Mouse (Mus musculus): ENCODE measurements at regions not wholly inside any gene's neighbourhood (a gene's known extent, or its start where the extent isn't known, plus 50 kb on each side); places are given as distances from the start of the nearest gene placed in this dataset.

GRCm38 (mm10) chr19:59646231-59646630, 188.1 kb downstream of the Emx2 start:
- no peak for DNase-seq (ENCODE audit: low spot score)

DNA sequence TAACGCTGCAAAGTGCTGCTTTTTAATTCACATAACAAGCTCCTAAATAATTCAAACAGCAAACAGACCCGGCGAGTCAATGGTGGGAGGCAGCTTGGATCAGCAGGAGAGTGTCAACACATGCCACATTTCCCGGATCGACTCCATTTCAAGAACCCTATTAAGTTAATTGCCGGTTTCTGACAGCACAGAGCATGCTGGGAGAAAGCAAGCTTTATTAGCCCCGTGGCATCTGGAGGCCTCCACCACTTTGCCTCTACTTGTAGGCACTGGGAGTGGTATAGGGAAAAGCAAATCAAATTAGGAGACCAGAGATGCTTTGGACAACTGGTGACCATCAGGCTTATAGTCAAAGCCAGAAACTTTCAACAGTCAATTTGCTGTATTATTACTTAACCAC, 188.5 kb downstream of the Emx2 start:
- no peak for DNase-seq (ENCODE audit: low spot score)

GRCm38 (mm10) chr19:59649421-59649820, 191.2 kb downstream of the Emx2 start:
- DNase-seq (ENCODE audit: low spot score), result no peak

GRCm38 (mm10) chr19:59650611-59651329, 192.6 kb downstream of the Emx2 start:
- no peak for DNase-seq (ENCODE audit: low spot score)

DNA sequence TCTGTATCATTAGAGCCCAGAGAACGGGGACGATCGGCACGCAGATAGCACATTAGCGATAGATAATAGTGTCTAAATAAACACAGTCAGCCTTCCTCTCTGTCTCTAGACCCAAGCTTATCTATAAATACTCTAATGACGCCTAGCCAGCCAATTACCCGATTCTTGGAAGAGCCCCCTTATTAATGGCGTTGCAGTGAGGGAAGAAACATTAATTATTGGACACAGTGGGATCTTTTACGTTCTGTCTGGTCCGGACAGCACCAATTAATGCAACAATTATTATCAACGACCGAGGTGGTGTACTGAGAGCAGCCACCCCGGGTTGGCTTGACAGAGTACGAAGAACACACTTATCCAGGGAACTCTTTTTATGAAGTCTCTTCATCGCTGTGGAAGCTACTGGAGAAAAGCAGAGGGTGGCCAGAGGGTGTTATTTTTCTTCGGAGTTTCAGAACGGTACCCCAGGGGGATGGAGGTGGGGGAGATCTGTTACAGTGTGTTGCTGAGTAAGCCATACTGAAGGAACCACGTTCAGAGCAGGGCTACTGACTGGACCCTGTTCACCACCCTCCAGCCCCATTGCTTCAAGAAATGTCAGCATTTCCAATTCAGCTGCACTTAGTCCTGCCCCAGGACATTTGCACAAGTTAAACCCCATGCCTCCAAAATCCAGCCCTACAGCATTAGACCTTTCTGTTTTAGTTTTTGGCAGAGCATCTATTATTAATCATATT, 195.6 kb downstream of the Emx2 start:
- no peak for DNase-seq (ENCODE audit: low spot score)

GRCm38 (mm10) chr19:59655321-59655720, 197.1 kb downstream of the Emx2 start:
- DNase-seq (ENCODE audit: low spot score), result no peak

DNA sequence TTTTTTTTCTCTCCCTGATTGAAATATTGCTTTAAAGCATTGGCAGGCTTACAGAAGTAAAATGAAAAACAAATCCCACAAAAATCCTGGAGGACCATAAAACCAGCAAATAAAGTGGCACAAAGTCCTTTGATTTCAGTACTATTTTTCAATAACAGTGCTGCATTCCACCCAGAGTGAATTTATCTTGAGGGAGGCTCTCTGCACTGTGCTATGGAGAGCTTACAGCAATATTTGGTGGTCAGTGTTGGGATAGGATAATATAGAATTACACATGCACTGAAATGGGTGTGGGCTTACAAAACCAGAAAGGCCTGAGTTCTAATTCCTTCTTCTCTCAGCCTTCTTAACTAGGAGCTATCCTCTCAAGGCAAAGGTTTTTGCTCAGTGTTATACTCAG, 211.6 kb downstream of the Emx2 start:
- DNase-seq (ENCODE audit: low spot score), result no peak

DNA sequence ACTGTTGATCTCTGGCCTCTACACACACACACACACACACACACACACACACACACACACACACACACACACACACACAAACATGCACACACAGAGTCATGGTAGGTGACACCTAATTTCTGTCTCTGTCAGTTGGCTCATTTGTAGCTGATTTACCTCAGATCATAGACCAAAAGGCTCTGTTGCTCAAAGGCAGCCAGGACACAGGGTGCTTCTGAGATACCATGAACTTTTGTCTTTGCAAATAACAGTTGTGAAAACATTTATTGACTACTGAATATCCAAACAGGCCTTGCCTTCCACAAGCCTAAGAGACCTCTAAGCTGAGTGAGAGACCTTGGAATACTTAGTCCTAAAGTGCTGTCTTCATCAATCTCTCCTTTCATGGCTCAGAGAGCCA, 215.4 kb downstream of the Emx2 start:
- no peak for DNase-seq (ENCODE audit: low spot score)

- DNase-seq (ENCODE audit: low spot score), result no peak
Measured at GRCm38 (mm10) chr19:59679191-59679590, 221.0 kb downstream of the Emx2 start.

DNA sequence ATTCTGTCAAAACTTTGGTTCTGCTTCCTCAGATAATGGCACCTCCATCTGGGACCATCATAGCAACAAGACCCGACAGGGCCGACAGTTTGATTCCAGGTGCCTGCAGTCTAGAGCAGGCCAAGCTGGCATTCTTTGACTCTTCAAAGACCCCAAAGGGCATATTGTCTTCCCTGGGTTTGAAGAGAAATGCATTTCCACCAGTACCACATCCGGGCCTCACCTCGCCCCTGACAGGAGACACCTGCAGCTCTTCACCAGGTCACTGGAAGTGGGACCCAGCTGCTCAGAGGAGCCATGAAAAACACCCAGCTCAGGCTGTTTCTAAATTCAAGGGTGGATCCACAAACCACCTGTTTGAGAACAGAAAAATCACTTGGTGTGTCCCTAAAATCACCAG, 222.2 kb downstream of the Emx2 start:
- DNase-seq (ENCODE audit: low spot score), result no peak

DNA sequence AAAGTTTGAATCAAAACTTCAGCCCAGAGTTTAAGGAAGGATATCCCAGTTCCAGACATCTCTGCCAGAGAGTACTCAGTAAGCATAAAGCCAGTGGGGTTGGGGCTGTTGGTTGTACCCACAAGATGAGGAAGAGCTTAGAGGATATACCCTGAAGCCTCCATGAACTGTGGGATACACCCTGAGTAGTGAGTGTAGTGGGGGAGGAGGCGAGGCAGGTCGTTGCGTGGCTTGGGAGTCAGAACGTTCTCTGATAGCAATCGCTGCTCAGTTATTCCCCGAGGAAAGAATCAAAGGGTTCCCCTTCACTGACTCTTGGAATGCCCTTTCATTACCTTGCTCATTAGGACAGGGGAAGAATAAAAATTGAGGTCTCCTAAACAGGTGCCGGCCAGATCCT, 226.1 kb downstream of the Emx2 start:
- DNase-seq (ENCODE audit: low spot score), result no peak

- DNase-seq (ENCODE audit: low spot score), result no peak
Measured at GRCm38 (mm10) chr19:59685826-59686717, 227.9 kb downstream of the Emx2 start.

DNA sequence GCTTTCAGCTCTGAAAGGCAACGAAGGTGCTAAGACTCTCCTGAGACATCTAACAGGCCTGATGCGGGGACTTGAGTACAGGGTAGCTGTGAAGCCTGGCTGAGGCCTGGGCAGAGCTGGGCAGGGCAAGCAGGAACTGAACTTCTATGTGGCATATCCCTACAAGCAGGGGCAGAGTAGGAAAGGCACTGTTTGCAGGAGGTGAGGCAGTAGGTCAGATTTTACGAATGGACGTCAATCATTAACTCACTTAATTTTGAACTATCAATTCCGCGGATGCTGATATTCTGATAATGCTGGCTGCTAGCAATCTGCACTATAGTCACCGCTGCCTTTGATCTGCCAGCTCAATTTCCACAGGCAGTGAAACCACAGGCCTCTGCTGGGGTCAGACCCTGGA, 229.0 kb downstream of the Emx2 start:
- DNase-seq (ENCODE audit: low spot score), result no peak

DNA sequence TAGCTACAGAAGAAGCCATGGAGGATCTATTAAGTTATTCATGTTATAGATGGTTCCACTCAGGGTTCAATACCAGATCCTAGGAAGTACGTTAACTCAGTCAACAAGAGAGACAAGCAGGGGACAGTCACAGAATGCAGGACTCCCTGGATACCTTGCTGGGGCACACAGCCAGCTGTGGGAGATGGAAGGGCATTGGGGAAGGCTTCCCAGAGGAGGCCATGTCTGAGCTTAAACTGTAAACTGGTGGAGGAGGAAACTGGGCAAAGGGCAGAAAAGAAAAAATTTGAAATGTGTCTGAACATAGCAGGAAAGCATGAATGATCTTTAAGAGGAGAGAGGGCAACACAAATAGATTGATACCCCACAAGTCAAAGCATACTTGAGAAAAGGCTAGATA, 229.5 kb downstream of the Emx2 start:
- no peak for DNase-seq (ENCODE audit: low spot score)

DNA sequence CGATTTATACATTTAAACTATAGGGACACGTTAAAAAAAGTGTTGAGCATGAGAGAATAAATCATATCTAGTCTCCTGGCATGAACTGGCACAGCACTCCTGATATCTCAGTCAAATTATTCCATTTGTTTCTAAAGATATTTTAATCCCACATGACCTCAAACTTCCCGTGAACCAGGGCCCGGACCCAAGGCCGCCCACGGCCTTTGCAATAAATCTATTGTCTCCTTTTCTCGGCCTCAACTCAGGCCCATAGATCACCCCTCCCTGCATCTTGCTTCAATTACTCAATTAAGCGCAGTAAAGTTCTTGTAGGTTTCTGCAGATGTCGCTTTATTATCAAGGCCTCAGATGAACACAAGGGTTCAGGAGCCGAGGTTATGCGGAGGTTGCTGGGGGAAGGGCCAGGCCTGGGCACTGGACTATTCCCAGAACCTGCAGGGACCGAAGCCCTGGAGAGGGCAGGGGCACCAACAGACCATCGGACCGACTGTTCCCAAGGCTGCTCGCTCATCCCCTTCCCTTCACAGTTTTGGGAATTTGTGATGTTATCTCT, 233.4 kb downstream of the Emx2 start:
- DNase-seq (ENCODE audit: low spot score), result no peak

DNA sequence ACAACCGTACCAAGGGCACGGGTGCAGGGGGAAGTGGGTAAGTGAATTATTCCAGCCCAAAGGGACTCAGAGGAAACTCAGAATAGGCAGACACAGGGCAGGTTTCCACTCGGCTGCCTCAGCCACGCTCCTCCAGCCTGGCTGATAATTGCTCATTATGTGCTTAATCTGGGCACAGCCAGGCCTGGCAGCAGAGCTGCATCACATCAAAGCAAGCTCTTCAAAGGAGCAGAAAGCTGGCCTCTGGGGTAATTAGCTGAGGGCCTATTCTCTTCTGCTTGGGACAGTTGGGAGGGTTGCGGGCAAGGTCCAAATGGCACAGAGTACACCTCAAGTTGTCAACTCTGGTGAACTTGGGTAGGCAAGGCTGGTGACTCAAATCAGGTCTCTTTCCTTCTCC, 239.5 kb downstream of the Emx2 start:
- no peak for DNase-seq (ENCODE audit: low spot score)

GRCm38 (mm10) chr19:59700187-59700586, 242.0 kb downstream of the Emx2 start:
- no peak for DNase-seq (ENCODE audit: low spot score)

DNA sequence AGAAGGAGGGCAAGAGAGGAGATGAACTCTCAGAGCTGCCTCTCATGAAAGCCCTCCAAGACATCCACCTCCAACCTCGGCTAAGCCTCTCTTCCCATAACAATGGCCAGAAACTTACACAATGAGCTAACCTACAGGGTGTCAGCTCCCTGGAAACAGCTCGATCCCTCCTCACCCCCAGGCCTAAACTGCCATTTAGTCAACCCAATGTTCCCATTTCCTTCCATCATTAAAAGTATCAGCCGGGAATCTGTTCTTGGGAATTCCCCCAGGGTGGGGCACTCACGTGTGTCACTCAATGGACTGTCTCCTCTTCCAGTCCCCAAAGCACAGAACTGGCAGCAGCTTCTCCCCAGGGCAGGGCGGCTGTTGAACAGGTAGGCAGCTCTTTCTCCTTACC, 236.3 kb downstream of the Rab11fip2 start:
- DNase-seq (ENCODE audit: low spot score), result no peak

GRCm38 (mm10) chr19:59709180-59709579, 234.3 kb downstream of the Rab11fip2 start:
- no peak for DNase-seq (ENCODE audit: low spot score)

- no peak for DNase-seq (ENCODE audit: low spot score)
Measured at GRCm38 (mm10) chr19:59715086-59715485, 228.4 kb downstream of the Rab11fip2 start.

- DNase-seq (ENCODE audit: low spot score), result no peak
Measured at GRCm38 (mm10) chr19:59717813-59718483, 225.5 kb downstream of the Rab11fip2 start.

DNA sequence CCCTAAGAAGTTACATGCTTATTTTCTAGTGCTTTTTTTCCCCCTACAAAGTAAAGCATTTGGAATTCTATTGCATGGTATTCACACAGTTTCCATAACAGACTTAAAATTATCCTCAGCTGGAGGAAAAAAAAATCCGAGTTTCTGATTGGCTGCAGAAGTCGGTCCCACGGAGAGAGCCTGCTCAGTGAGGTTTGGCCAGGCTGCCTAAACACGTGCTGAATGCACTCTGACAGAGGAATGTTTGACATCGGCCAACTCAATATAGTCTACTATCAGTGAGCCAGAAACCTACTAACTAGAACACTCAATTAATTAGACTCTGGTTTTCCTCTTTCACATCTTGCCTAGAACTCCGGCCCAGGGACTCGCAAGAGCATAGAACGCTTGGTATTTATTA, 204.9 kb downstream of the Rab11fip2 start:
- no peak for DNase-seq (ENCODE audit: low spot score)

Measured in ovary, postnatal 10 days (tissue).